Mouse (Mus musculus) layer of hippocampus, postnatal 10 days (tissue): ENCODE results near the gene Vmn1r176. TPM values are rescaled to one million over a fixed set of nuclear protein-coding genes. Genes with fewer than 3 reads are reported as not detected.
"Not testable (repeated sequence)": the region's sequence is repeated elsewhere in the genome, so short reads cannot be mapped to it uniquely, and the experiment has no call there.

Source experiments
- DNase-seq, 2 experiments: peaks; one replicate each; pipeline ENCODE4 v3.0.0; 2021; ENCODE audit warnings: low spot score in 2 of 2
- long read RNA-seq: library from polyadenylated mRNA; stranded (forward); transcript quantifications from one replicate; pipeline ENCODE4 v2.0.0, GENCODE M21; 2023
- total RNA-seq, 2 experiments: library from RNA; stranded (reverse); gene quantifications; 2 replicates each; pipeline ENCODE4 v1.2.3; 2021

Vmn1r176 gene
- not detected for total RNA-seq
- long read RNA-seq, result 0 reads

- not testable (repeated sequence) for DNase-seq
Observed at GRCm38 (mm10) chr7:23837272-23837671, at the start of gene Vmn1r176. Vmn1r176 (minus strand) TSS chr7:23837372.

- DNase-seq, result not testable (repeated sequence)
Observed at GRCm38 (mm10) chr7:23876918-23877317, 39.7 kb upstream of the Vmn1r176 start.

- DNase-seq, result not testable (repeated sequence)
Observed at GRCm38 (mm10) chr7:23866349-23866748, 29.2 kb upstream of the Vmn1r176 start, which contains the start of gene Vmn1r177. Vmn1r177 (minus strand) TSS chr7:23866449.

- DNase-seq, result not testable (repeated sequence)
Observed at GRCm38 (mm10) chr7:23810543-23810942, 26.6 kb downstream of the Vmn1r176 start, which contains the start of gene Vmn1r175. Vmn1r175 (minus strand) TSS chr7:23810643.

- DNase-seq, result no peak
Observed at GRCm38 (mm10) chr7:23784526-23784925, 52.6 kb downstream of the Vmn1r176 start.

Other genes starting within 250 kb of the Vmn1r176 start
- not detected for gene Vmn1r170, start 231.2 kb downstream of the Vmn1r176 start, total RNA-seq
- gene Vmn1r171, start 206.7 kb downstream of the Vmn1r176 start, total RNA-seq, result not detected
- not detected for gene Vmn1r172, start 179.1 kb downstream of the Vmn1r176 start, total RNA-seq
- not detected for gene Vmn1r173, start 136.7 kb downstream of the Vmn1r176 start, total RNA-seq
- gene Vmn1r174, start 85.1 kb downstream of the Vmn1r176 start, total RNA-seq, result not detected
- gene Vmn1r175, start 26.7 kb downstream of the Vmn1r176 start, total RNA-seq, result not detected
- gene Vmn1r177, start 29.1 kb upstream of the Vmn1r176 start, total RNA-seq, result not detected
- not detected for gene Vmn1r178, start 54.6 kb upstream of the Vmn1r176 start, total RNA-seq
- gene Vmn1r179, start 89.6 kb upstream of the Vmn1r176 start, total RNA-seq, result not detected
- gene Vmn1r180, start 113.3 kb upstream of the Vmn1r176 start, total RNA-seq, result not detected
- not detected for gene Vmn1r181, start 137.2 kb upstream of the Vmn1r176 start, total RNA-seq
- gene V1rd19, start 164.3 kb upstream of the Vmn1r176 start, total RNA-seq, result not detected
- gene Vmn1r183, start 215.9 kb upstream of the Vmn1r176 start, total RNA-seq, result not detected
- 10 to 100 TPM; 31.3 to 31.4 TPM for gene Zfp180, start 244.6 kb upstream of the Vmn1r176 start, total RNA-seq